Mouse (Mus musculus) gastrocnemius, adult 18-20 months (tissue): Measurements from ENCODE around the gene Ubiad1. TPM values are rescaled to one million over a fixed set of nuclear protein-coding genes. Genes with fewer than 3 reads are reported as not detected.
A peak's percentile ranks its signal among the peaks of the same experiment; 100 is the strongest.

Source experiments
- DNase-seq: peaks from one replicate; pipeline ENCODE4 v3.0.0; 2021; ENCODE audit warnings: low spot score
- long read RNA-seq, 2 experiments: library from polyadenylated mRNA; stranded (forward); transcript quantifications; one replicate each; pipeline ENCODE4 v2.0.0; 2021
- total RNA-seq, 2 experiments: library from RNA; stranded (reverse); gene quantifications; 2 replicates each; pipeline ENCODE4 v1.2.3; 2021

The Ubiad1 gene
- total RNA-seq: 10 to 100 TPM; 10.3 to 15.6 TPM
- long read RNA-seq, experiment 1, transcript Ubiad1-201 (2 exons, 2,992 nt): major isoform, 9 of 12 reads
- long read RNA-seq, experiment 1, partial matches to known transcripts: 0 of 12 reads
- long read RNA-seq, experiment 1, other reads (novel, unspliced or antisense): 3 of 12 reads
- long read RNA-seq, experiment 2, transcript Ubiad1-201 (2 exons, 2,992 nt): major isoform, 10 of 13 reads
- long read RNA-seq, experiment 2, partial matches to known transcripts: 0 of 13 reads
- long read RNA-seq, experiment 2, other reads (novel, unspliced or antisense): 3 of 13 reads

- DNase-seq: peak; percentile 86
Measured at GRCm38 (mm10) chr4:148444250-148444967, at the start of gene Ubiad1. Gene Ubiad1, minus strand, starts transcription at chr4:148444771.

- no peak for DNase-seq
Measured at GRCm38 (mm10) chr4:148491448-148491847, 46.9 kb upstream of the Ubiad1 start.

GRCm38 (mm10) chr4:148490502-148490901 is 45.9 kb upstream of the Ubiad1 start:
- no peak for DNase-seq

- no peak for DNase-seq
Measured at GRCm38 (mm10) chr4:148487841-148488240, 43.3 kb upstream of the Ubiad1 start.

- no peak for DNase-seq
Measured at GRCm38 (mm10) chr4:148484511-148484910, 39.9 kb upstream of the Ubiad1 start.

- no peak for DNase-seq
Measured at GRCm38 (mm10) chr4:148481557-148482168, 37.1 kb upstream of the Ubiad1 start.

- no peak for DNase-seq
Measured at GRCm38 (mm10) chr4:148480245-148480644, 35.7 kb upstream of the Ubiad1 start.

GRCm38 (mm10) chr4:148473496-148473895 is 28.9 kb upstream of the Ubiad1 start:
- DNase-seq: no peak

- DNase-seq: no peak
Measured at GRCm38 (mm10) chr4:148472436-148473174, 28.0 kb upstream of the Ubiad1 start.

GRCm38 (mm10) chr4:148471363-148471806 is 26.8 kb upstream of the Ubiad1 start:
- DNase-seq: no peak

GRCm38 (mm10) chr4:148469487-148470252 is 25.1 kb upstream of the Ubiad1 start:
- no peak for DNase-seq

GRCm38 (mm10) chr4:148468396-148468795 is 23.8 kb upstream of the Ubiad1 start:
- DNase-seq: no peak

GRCm38 (mm10) chr4:148466511-148467079 is 22.0 kb upstream of the Ubiad1 start:
- DNase-seq: no peak

GRCm38 (mm10) chr4:148464869-148465268 is 20.3 kb upstream of the Ubiad1 start:
- DNase-seq: no peak

GRCm38 (mm10) chr4:148464301-148464700 is 19.7 kb upstream of the Ubiad1 start:
- DNase-seq: no peak

- DNase-seq: peak; percentile 36
Measured at GRCm38 (mm10) chr4:148463208-148463960, 18.8 kb upstream of the Ubiad1 start.

- no peak for DNase-seq
Measured at GRCm38 (mm10) chr4:148462717-148463116, 18.1 kb upstream of the Ubiad1 start.

GRCm38 (mm10) chr4:148461772-148462171 is 17.2 kb upstream of the Ubiad1 start:
- DNase-seq: no peak

GRCm38 (mm10) chr4:148460656-148461284 is 16.2 kb upstream of the Ubiad1 start:
- no peak for DNase-seq
